Mouse (Mus musculus) bone marrow macrophage, adult 2 months (primary cell): ENCODE results near the gene Sstr3.

Experiments used
- CTCF ChIP-seq: IDR thresholded peaks from 2 replicates; pipeline ENCODE4 v1.5.1; 2012; ENCODE audit warnings: low read depth, mild to moderate bottlenecking, low read length, moderate library complexity
- POLR2A ChIP-seq: IDR thresholded peaks from 2 replicates; pipeline ENCODE4 v1.6.1; 2012; ENCODE audit warnings: mild to moderate bottlenecking, low read depth, low read length, borderline replicate concordance

DNA sequence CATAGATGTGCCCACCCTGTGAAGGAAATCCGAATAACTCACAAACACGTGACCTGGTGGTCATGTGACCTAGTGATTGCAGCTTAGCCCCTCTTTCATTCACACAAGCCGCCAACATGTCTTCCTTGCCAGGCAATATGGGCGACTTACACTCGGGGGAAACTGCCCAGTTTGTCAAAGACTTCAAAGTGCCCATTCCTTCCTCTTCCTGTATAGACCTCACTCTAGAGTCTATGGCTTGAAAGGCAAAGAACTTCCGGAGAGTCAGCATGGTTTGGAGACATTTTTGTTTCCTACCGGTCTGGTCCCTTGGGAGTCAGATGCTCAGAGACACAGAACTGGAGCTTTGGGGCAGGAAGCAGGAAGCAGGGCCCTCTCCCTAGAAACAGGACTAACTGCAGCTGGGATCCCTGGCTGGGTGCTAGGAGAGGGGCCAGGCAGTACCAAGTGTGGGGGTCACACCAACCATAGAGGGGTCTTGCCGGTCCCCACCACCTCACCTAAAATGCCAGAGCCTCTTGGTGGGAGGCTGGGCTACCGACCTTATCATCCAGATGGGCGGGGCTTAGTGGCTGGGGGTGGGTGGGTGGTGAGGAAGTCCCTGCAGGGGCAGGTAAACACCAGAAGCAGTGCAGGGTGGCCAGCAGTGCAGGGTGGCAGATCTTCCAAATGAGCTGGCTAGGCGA lies 15.6 kb downstream of the Sstr3 start:
- no peak for TF ChIP-seq CTCF
- no peak for TF ChIP-seq POLR2A
